Mouse (Mus musculus): ENCODE measurements around the gene Triml2. TPM values are rescaled to one million over a fixed set of nuclear protein-coding genes. Genes with fewer than 3 reads are reported as not detected.

Gene Triml2
- not detected in 2 replicates for polyA plus RNA-seq (2015; fragmentation: Nextera tagmentation; extraction: Ambion mirVana)

GRCm38 (mm10) chr8:43180054-43180690 is at the start of gene Triml2:
Triml2 (plus strand) TSS chr8:43180541.
- no peak for DNase-seq (ENCODE audit: low spot score)
- H3K4me2 ChIP-seq (replicated peaks; ENCODE audit: low read depth), result no peak within 1 kb of the TSS
- no peak for TF ChIP-seq EP300 (optimal IDR thresholded peaks at IDR 0.05)
- H3K4me1 ChIP-seq (replicated peaks; ENCODE audit: control insufficient read depth, insufficient read depth), result no peaks in the 10 kb centered on the region
- no peaks in the 10 kb centered on the region for H3K27me3 ChIP-seq (ENCODE audit: control insufficient read depth, insufficient read depth, low read length)
- no peaks in the 10 kb centered on the region for H3K36me3 ChIP-seq (ENCODE audit: control insufficient read depth, insufficient read depth, low read length)
- no peak within 1 kb of the TSS for H3K27ac ChIP-seq (replicated peaks)
- no peak for ATAC-seq (ENCODE audit: low FRiP score, low TSS enrichment)
- no peak within 1 kb of the TSS for H3K9ac ChIP-seq (ENCODE audit: low read length)
- 92% methylated on average over 13 of the region's 13 CpGs for WGBS
- no peaks in the 10 kb centered on the region for H3K9me3 ChIP-seq (ENCODE audit: control insufficient read depth, low read length)
- no peak within 1 kb of the TSS for H3K4me3 ChIP-seq (ENCODE audit: low read depth, low read length)

GRCm38 (mm10) chr8:43141386-43141785 is 39.0 kb upstream of the Triml2 start, which contains the start of gene Triml1:
Triml1 (minus strand) TSS chr8:43141486.
- TF ChIP-seq CTCF (IDR thresholded peaks at IDR 0.05; ENCODE audit: low read depth), result no peak
- TF ChIP-seq EP300 (optimal IDR thresholded peaks at IDR 0.05), result no peak
- no peaks in the 10 kb centered on the region for H3K36me3 ChIP-seq (ENCODE audit: control insufficient read depth, insufficient read depth, low read length)
- H3K4me3 ChIP-seq (ENCODE audit: low read depth, low read length), result no peak within 1 kb of the TSS
- H3K4me2 ChIP-seq (replicated peaks; ENCODE audit: low read depth), result no peak within 1 kb of the TSS
- 85% methylated on average over 2 of the region's 2 CpGs for WGBS
- no peaks in the 10 kb centered on the region for H3K27me3 ChIP-seq (ENCODE audit: control insufficient read depth, insufficient read depth, low read length)
- no peak within 1 kb of the TSS for H3K9ac ChIP-seq (ENCODE audit: low read length)
- ATAC-seq (ENCODE audit: low FRiP score, low TSS enrichment) (no peak), DNase-seq (ENCODE audit: low spot score) (no peak)
- no peak within 1 kb of the TSS for H3K27ac ChIP-seq (replicated peaks)
- H3K4me1 ChIP-seq (replicated peaks; ENCODE audit: control insufficient read depth, insufficient read depth), result no peaks in the 10 kb centered on the region
- H3K9me3 ChIP-seq (ENCODE audit: control insufficient read depth, low read length), result no peaks in the 10 kb centered on the region

GRCm38 (mm10) chr8:43149307-43149706 is 31.0 kb upstream of the Triml2 start:
- DNase-seq (ENCODE audit: low spot score), result no peak
- Histone ChIP-seq H3K4me2 (replicated peaks; ENCODE audit: low read depth) (no peak overlapping the region), H3K9ac (ENCODE audit: low read length) (no peak overlapping the region), H3K27me3 (ENCODE audit: control insufficient read depth, insufficient read depth, low read length) (no peaks in the 10 kb centered on the region), H3K27ac (replicated peaks) (no peak overlapping the region), H3K36me3 (ENCODE audit: control insufficient read depth, insufficient read depth, low read length) (no peaks in the 10 kb centered on the region), H3K4me3 (ENCODE audit: low read depth, low read length) (no peak overlapping the region), H3K4me1 (replicated peaks; ENCODE audit: control insufficient read depth, insufficient read depth) (no peaks in the 10 kb centered on the region), H3K9me3 (ENCODE audit: control insufficient read depth, low read length) (no peaks in the 10 kb centered on the region)
- no peak for ATAC-seq (ENCODE audit: low FRiP score, low TSS enrichment)
- TF ChIP-seq EP300 (optimal IDR thresholded peaks at IDR 0.05) (no peak), CTCF (IDR thresholded peaks at IDR 0.05; ENCODE audit: low read depth) (no peak)
- WGBS, result 90% methylated on average over 9 of the region's 9 CpGs

- Histone ChIP-seq H3K4me2 (replicated peaks; ENCODE audit: low read depth) (no peak overlapping the region), H3K27me3 (ENCODE audit: control insufficient read depth, insufficient read depth, low read length) (no peaks in the 10 kb centered on the region), H3K9ac (ENCODE audit: low read length) (no peak overlapping the region), H3K36me3 (ENCODE audit: control insufficient read depth, insufficient read depth, low read length) (no peaks in the 10 kb centered on the region), H3K27ac (replicated peaks) (no peak overlapping the region), H3K4me3 (ENCODE audit: low read depth, low read length) (no peak overlapping the region), H3K9me3 (ENCODE audit: control insufficient read depth, low read length) (no peaks in the 10 kb centered on the region), H3K4me1 (replicated peaks; ENCODE audit: control insufficient read depth, insufficient read depth) (no peaks in the 10 kb centered on the region)
- DNase-seq (ENCODE audit: low spot score) (no peak), ATAC-seq (ENCODE audit: low FRiP score, low TSS enrichment) (no peak)
- TF ChIP-seq EP300 (optimal IDR thresholded peaks at IDR 0.05) (no peak), CTCF (IDR thresholded peaks at IDR 0.05; ENCODE audit: low read depth) (no peak)
- WGBS, result 81% methylated on average over 11 of the region's 11 CpGs
These were observed 17.1 kb upstream of the Triml2 start for GRCm38 (mm10) chr8:43163255-43163654.

DNA sequence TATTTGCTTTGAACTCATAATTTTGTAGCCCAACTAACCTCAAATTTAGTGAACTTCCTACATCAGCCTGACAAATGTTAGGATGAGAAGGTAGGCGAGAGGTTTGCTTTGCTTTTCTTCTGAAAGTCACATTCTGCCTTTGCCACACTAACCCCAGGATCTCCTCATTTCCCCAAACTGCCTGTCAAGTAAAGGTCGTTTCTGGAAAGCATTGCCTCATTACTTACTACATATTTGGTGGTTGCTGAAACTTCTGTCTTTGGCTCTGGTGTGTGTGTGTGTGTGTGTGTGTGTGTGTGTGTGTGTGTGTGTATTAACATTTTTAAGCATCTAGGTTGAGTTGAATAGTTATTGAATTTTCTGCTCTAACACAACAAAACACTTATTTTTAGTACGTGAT is 15.9 kb upstream of the Triml2 start:
- no peak overlapping the region for H3K4me2 ChIP-seq (replicated peaks; ENCODE audit: low read depth)
- H3K9ac ChIP-seq (ENCODE audit: low read length), result no peak overlapping the region
- DNase-seq (ENCODE audit: low spot score) (no peak), ATAC-seq (ENCODE audit: low FRiP score, low TSS enrichment) (no peak)
- H3K36me3 ChIP-seq (ENCODE audit: control insufficient read depth, insufficient read depth, low read length), result no peaks in the 10 kb centered on the region
- H3K4me3 ChIP-seq (ENCODE audit: low read depth, low read length), result no peak overlapping the region
- WGBS, result 70% methylated on average over 3 of the region's 3 CpGs
- no peak for TF ChIP-seq CTCF (IDR thresholded peaks at IDR 0.05; ENCODE audit: low read depth)
- TF ChIP-seq EP300 (optimal IDR thresholded peaks at IDR 0.05), result no peak
- H3K9me3 ChIP-seq (ENCODE audit: control insufficient read depth, low read length), result no peaks in the 10 kb centered on the region
- no peaks in the 10 kb centered on the region for H3K27me3 ChIP-seq (ENCODE audit: control insufficient read depth, insufficient read depth, low read length)
- no peaks in the 10 kb centered on the region for H3K4me1 ChIP-seq (replicated peaks; ENCODE audit: control insufficient read depth, insufficient read depth)
- no peak overlapping the region for H3K27ac ChIP-seq (replicated peaks)

DNA sequence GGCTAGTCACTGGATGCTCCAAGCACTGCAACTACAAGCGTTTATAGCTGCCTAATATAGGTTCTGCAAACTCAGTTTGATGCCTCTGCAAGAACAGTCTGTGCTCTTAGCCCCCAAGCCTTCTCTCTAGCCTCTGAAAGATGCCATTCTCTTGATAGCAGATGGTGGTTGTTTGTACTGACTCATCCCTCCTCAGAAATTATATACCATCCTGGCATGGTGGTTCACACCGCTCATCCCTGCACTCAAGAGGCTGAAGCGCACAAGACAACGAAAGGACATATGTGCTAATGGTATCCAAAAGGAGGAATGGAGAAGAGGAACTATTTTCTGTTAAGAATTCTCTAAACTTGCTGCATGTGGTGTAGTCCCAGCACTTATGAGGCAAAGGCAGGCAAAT is 12.3 kb upstream of the Triml2 start:
- Histone ChIP-seq H3K27me3 (ENCODE audit: control insufficient read depth, insufficient read depth, low read length) (no peaks in the 10 kb centered on the region), H3K27ac (replicated peaks) (no peak overlapping the region), H3K9ac (ENCODE audit: low read length) (no peak overlapping the region), H3K36me3 (ENCODE audit: control insufficient read depth, insufficient read depth, low read length) (no peaks in the 10 kb centered on the region), H3K9me3 (ENCODE audit: control insufficient read depth, low read length) (no peaks in the 10 kb centered on the region), H3K4me3 (ENCODE audit: low read depth, low read length) (no peak overlapping the region), H3K4me1 (replicated peaks; ENCODE audit: control insufficient read depth, insufficient read depth) (no peaks in the 10 kb centered on the region), H3K4me2 (replicated peaks; ENCODE audit: low read depth) (no peak overlapping the region)
- WGBS, result 87% methylated on average over 4 of the region's 4 CpGs
- DNase-seq (ENCODE audit: low spot score) (no peak), ATAC-seq (ENCODE audit: low FRiP score, low TSS enrichment) (no peak)
- TF ChIP-seq CTCF (IDR thresholded peaks at IDR 0.05; ENCODE audit: low read depth) (no peak), EP300 (optimal IDR thresholded peaks at IDR 0.05) (no peak)
